Mouse (Mus musculus): Measurements from ENCODE around the gene Cmtm6.

GRCm38 (mm10) chr9:114752863-114753484 lies 22.1 kb downstream of the Cmtm6 start:
- TF ChIP-seq CTCF (IDR thresholded peaks at IDR 0.05; ENCODE audit: borderline replicate concordance, extremely low read depth, insufficient read depth, insufficient read length): peak; percentile 97
- TF ChIP-seq POLR2A (IDR thresholded peaks at IDR 0.05; ENCODE audit: borderline replicate concordance, extremely low read depth, insufficient read depth, insufficient read length, poor library complexity, severe bottlenecking): no peak

Measured in brain, embryonic 14.5 days (tissue).